Mouse (Mus musculus): ENCODE data around the gene Samm50.

GRCm38 (mm10) chr15:84169511-84169910 lies 22.5 kb upstream of the Samm50 start:
- TF ChIP-seq EP300 (IDR thresholded peaks at IDR 0.05; ENCODE audit: low read depth) (no peak), CTCF (IDR thresholded peaks at IDR 0.05; ENCODE audit: low read depth) (no peak)
